Mouse (Mus musculus) C2C12 (cell line): ENCODE results near the gene Plvap.

Experiments used
- CEBPB ChIP-seq: IDR thresholded peaks from one replicate; pipeline ENCODE4 v1.6.1; 2011; ENCODE audit warnings: low read depth, mild to moderate bottlenecking, control low read depth, moderate library complexity
- CTCF ChIP-seq: IDR thresholded peaks from one replicate; pipeline ENCODE4 v1.5.1; 2011; ENCODE audit not compliant: control insufficient read depth, insufficient read depth, insufficient read length
- FOSL1 ChIP-seq: IDR thresholded peaks from one replicate; pipeline ENCODE4 v1.8.0; 2011; ENCODE audit warnings: mild to moderate bottlenecking, low read length; ENCODE audit not compliant: poor library complexity, insufficient read depth, severe bottlenecking
- MAX ChIP-seq: IDR thresholded peaks from one replicate; pipeline ENCODE4 v1.6.1; 2011; ENCODE audit warnings: mild to moderate bottlenecking, control low read depth
- USF1 ChIP-seq: IDR thresholded peaks from one replicate; pipeline ENCODE4 v1.6.1; 2011; ENCODE audit warnings: low read depth, mild to moderate bottlenecking, control low read depth, moderate library complexity

DNA sequence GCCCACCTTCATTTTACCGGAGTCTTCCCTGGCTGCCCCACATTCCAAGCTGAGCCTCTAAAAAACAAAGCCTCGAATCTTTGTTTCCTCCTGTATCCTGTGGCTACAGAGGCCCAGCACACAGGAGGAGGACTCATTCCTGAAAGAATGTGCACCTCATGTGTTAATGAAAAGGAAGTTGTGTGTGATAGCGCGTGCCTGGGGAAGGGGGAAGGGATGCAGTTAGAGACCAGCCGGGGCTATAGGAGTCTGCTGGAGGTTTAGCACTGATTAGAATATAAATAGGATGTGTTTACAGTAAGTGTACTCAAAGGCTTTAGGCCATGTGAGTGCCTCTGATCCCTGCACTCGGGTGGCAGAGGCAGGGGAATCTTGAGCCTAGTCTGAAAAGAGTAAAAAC lies 14.7 kb upstream of the Plvap start:
- TF ChIP-seq CTCF (no peak), MAX (no peak), USF1 (no peak), FOSL1 (no peak), CEBPB (no peak)
